Mouse (Mus musculus) CH12.LX (cell line): ENCODE measurements around the gene Trpm3. TPM values are rescaled to one million over a fixed set of nuclear protein-coding genes. Genes with fewer than 3 reads are reported as not detected.

Source experiments
- DNase-seq: peaks from one replicate; pipeline ENCODE4 v3.0.0-alpha.2; 2013; ENCODE audit errors: extremely low read depth
- H3K27ac ChIP-seq: 2 replicates; pipeline ENCODE4 v1.5.1; 2012; ENCODE audit warnings: low read depth, mild to moderate bottlenecking, control low read depth, moderate library complexity; ENCODE audit not compliant: insufficient read depth
- H3K27me3 ChIP-seq: replicated peaks from 2 replicates; pipeline ENCODE3; 2012; ENCODE audit warnings: inconsistent platforms
- H3K36me3 ChIP-seq, 2 experiments: replicated peaks in 1 of 2; 2 replicates each; pipeline versions ENCODE3 to v1.6.1; 2012; ENCODE audit warnings: inconsistent platforms in 1 of 2, low read length in 1 of 2, mild to moderate bottlenecking in 1 of 2, mixed read lengths in 1 of 2, moderate library complexity in 1 of 2; ENCODE audit not compliant: control insufficient read depth in 1 of 2, insufficient read depth in 1 of 2
- H3K4me1 ChIP-seq, 2 experiments: 2 replicates each; pipeline ENCODE4 v1.6.1; 2012; ENCODE audit warnings: inconsistent platforms in 1 of 2, moderate library complexity in 1 of 2; ENCODE audit not compliant: insufficient read depth in 2 of 2, control insufficient read depth in 1 of 2
- H3K4me2 ChIP-seq: 2 replicates; pipeline ENCODE4 v1.6.1; 2012; ENCODE audit warnings: low read depth, mild to moderate bottlenecking, control low read depth; ENCODE audit not compliant: poor library complexity, insufficient read depth, severe bottlenecking
- H3K4me3 ChIP-seq, 3 experiments: fragments of 150-350 bp in 1 of 3; sonication (generic) in 1 of 3; replicated peaks in 1 of 3; 2 replicates each; pipeline versions ENCODE3 to v1.5.1; 2011 to 2012; ENCODE audit warnings: low read depth in 2 of 3, low read length in 2 of 3, mild to moderate bottlenecking in 2 of 3, moderate library complexity in 2 of 3, control low read depth in 1 of 3, improper control_type of control experiment in 1 of 3, inconsistent platforms in 1 of 3, mixed read lengths in 1 of 3; ENCODE audit not compliant: poor library complexity in 1 of 3
- H3K79me2 ChIP-seq: replicated peaks from 2 replicates; pipeline ENCODE4 v1.6.1; 2012; ENCODE audit warnings: mild to moderate bottlenecking, moderate library complexity; ENCODE audit not compliant: control insufficient read depth, poor library complexity, insufficient read depth, severe bottlenecking; ENCODE audit errors: extremely low read depth
- H3K9ac ChIP-seq: 2 replicates; pipeline ENCODE4 v1.6.1; 2012; ENCODE audit warnings: low read depth, mild to moderate bottlenecking, control low read depth, moderate library complexity; ENCODE audit not compliant: insufficient read depth
- H3K9me3 ChIP-seq: replicated peaks from 2 replicates; pipeline ENCODE3; 2012; ENCODE audit warnings: low read length, inconsistent platforms, mixed read lengths
- BHLHE40 ChIP-seq: IDR thresholded peaks from 2 replicates; pipeline ENCODE4 v1.6.1; 2011; ENCODE audit warnings: mild to moderate bottlenecking, low read depth, low read length, improper control_type of control experiment
- CHD1 ChIP-seq: IDR thresholded peaks from 2 replicates; pipeline ENCODE4 v1.6.1; 2012; ENCODE audit warnings: low read depth, low read length, improper control_type of control experiment, inconsistent platforms
- CTCF ChIP-seq, 2 experiments: IDR thresholded peaks in 1 of 2; conservative IDR thresholded peaks in 1 of 2; 2 replicates each; pipeline ENCODE4 v1.5.1; 2011 to 2012; ENCODE audit warnings: low read depth in 2 of 2, low read length in 2 of 2, improper control_type of control experiment in 1 of 2, inconsistent platforms in 1 of 2, mild to moderate bottlenecking in 1 of 2, moderate library complexity in 1 of 2
- E2F4 ChIP-seq: IDR thresholded peaks from 2 replicates; pipeline ENCODE4 v1.6.1; 2011; ENCODE audit warnings: low read depth, low read length, improper control_type of control experiment; ENCODE audit not compliant: insufficient replicate concordance
- ELF1 ChIP-seq: IDR thresholded peaks from 2 replicates; pipeline ENCODE4 v1.6.1; 2014; ENCODE audit warnings: low read depth, mild to moderate bottlenecking, inconsistent platforms, low read length, improper control_type of control experiment
- GABPA ChIP-seq: IDR thresholded peaks from 2 replicates; pipeline ENCODE4 v1.6.1; 2012; ENCODE audit warnings: low read depth, low read length, improper control_type of control experiment, inconsistent platforms; ENCODE audit not compliant: insufficient replicate concordance
- HCFC1 ChIP-seq: IDR thresholded peaks from 2 replicates; pipeline ENCODE4 v1.6.1; 2012; ENCODE audit warnings: low read depth, mild to moderate bottlenecking, inconsistent platforms, low read length, improper control_type of control experiment
- IRF4 ChIP-seq: IDR thresholded peaks from 2 replicates; pipeline ENCODE4 v1.6.1; 2014; ENCODE audit warnings: low read depth, mild to moderate bottlenecking, inconsistent platforms, low read length, improper control_type of control experiment
- JUN ChIP-seq: IDR thresholded peaks from 2 replicates; pipeline ENCODE4 v1.6.1; 2011; ENCODE audit warnings: low read depth, mild to moderate bottlenecking, low read length, improper control_type of control experiment, moderate library complexity; ENCODE audit not compliant: insufficient read depth
- JUND ChIP-seq: conservative IDR thresholded peaks from 2 replicates; pipeline ENCODE4 v1.6.1; 2011; ENCODE audit warnings: low read depth, low read length, improper control_type of control experiment
- KAT2A ChIP-seq: IDR thresholded peaks from 2 replicates; pipeline ENCODE4 v1.6.1; 2012; ENCODE audit warnings: low read length, improper control_type of control experiment, inconsistent platforms; ENCODE audit not compliant: insufficient replicate concordance
- MAFK ChIP-seq: IDR thresholded peaks from 2 replicates; pipeline ENCODE4 v1.6.1; 2011; ENCODE audit warnings: low read length, improper control_type of control experiment; ENCODE audit not compliant: insufficient replicate concordance
- MAX ChIP-seq: IDR thresholded peaks from 2 replicates; pipeline ENCODE4 v1.6.1; 2011; ENCODE audit warnings: low read length, improper control_type of control experiment
- MEF2A ChIP-seq: IDR thresholded peaks from 2 replicates; pipeline ENCODE4 v1.6.1; 2014; ENCODE audit warnings: low read depth, mild to moderate bottlenecking, inconsistent platforms, low read length, improper control_type of control experiment, borderline replicate concordance
- POLR2A ChIP-seq: IDR thresholded peaks from 2 replicates; pipeline ENCODE4 v1.6.1; 2011; ENCODE audit warnings: low read depth, mild to moderate bottlenecking, improper control_type of control experiment, low read length
- RAD21 ChIP-seq: IDR thresholded peaks from 2 replicates; pipeline ENCODE4 v1.6.1; 2011; ENCODE audit warnings: low read depth, mild to moderate bottlenecking, low read length, improper control_type of control experiment, moderate library complexity
- RCOR1 ChIP-seq: conservative IDR thresholded peaks from 2 replicates; pipeline ENCODE4 v1.6.1; 2012; ENCODE audit warnings: low read depth, mild to moderate bottlenecking, inconsistent platforms, low read length, improper control_type of control experiment
- SMC3 ChIP-seq: IDR thresholded peaks from 2 replicates; pipeline ENCODE4 v1.6.1; 2011; ENCODE audit warnings: low read depth, low read length, improper control_type of control experiment
- TBP ChIP-seq: conservative IDR thresholded peaks from 2 replicates; pipeline ENCODE4 v1.6.1; 2011; ENCODE audit warnings: low read depth, low read length, improper control_type of control experiment
- dilution Hi-C: fragments of 300-500 bp; cut with MboI; formaldehyde crosslinking; loops from 2 replicates; pipeline ENCODE4 v1.14.3; 2020; ENCODE audit warnings: low sequenced_read_pairs; ENCODE audit not compliant: extremely low pct_unique_long_range_greater_than_20kb, extremely low pct_ligation_motif_present
- in situ Hi-C: fragments of 300-500 bp; cut with MboI; formaldehyde crosslinking; loops from 3 replicates; pipeline ENCODE4 v1.14.3; 2019; ENCODE audit warnings: low sequenced_read_pairs, low pct_ligation_motif_present, low pct_unique_long_range_greater_than_20kb, mixed read lengths
- polyA plus RNA-seq: library from polyadenylated mRNA; unstranded; fragments of >175 nt; gene quantifications from 2 replicates; pipeline ENCODE4 v1.2.1, GENCODE M21; 2012; ENCODE audit warnings: low read depth; ENCODE audit not compliant: insufficient read length
- total RNA-seq, 2 experiments: library from RNA; depleted of rRNA; stranded (reverse); fragments of 300-350 nt in 1 of 2; fragments of >200 nt in 1 of 2; gene quantifications; 2 replicates each; pipeline ENCODE4 v1.2.3; 2012 to 2014

Gene Trpm3
- total and polyA plus RNA-seq, 3 experiments, result 0.01 TPM; not detected in 2

- dilution Hi-C loops (no loop called here), in situ Hi-C loops (no loop called here)
- no peaks in the 10 kb centered on the region for H3K79me2 ChIP-seq
- no peaks in the 10 kb centered on the region for H3K27me3 ChIP-seq
- no peak overlapping the region for H3K27ac ChIP-seq
- DNase-seq, result no peak
- no peaks in the 10 kb centered on the region for H3K36me3 ChIP-seq
- no peaks in the 10 kb centered on the region for H3K4me1 ChIP-seq
- no peaks in the 10 kb centered on the region for H3K9me3 ChIP-seq
- H3K9ac ChIP-seq, result no peak overlapping the region
- H3K4me2 ChIP-seq, result no peak overlapping the region
- TF ChIP-seq TBP, result no peak
- TF ChIP-seq MAX, result no peak
- TF ChIP-seq ELF1, result no peak
- TF ChIP-seq IRF4, result no peak
- no peak for TF ChIP-seq RAD21
- TF ChIP-seq JUND, result no peak
- TF ChIP-seq JUN, result no peak
- TF ChIP-seq MEF2A, result no peak
- TF ChIP-seq BHLHE40, result no peak
- TF ChIP-seq SMC3, result no peak
- no peak for TF ChIP-seq E2F4
- TF ChIP-seq RCOR1, result no peak
- no peak for TF ChIP-seq CHD1
- no peak for TF ChIP-seq POLR2A
- no peak for TF ChIP-seq MAFK
- TF ChIP-seq HCFC1, result no peak
- no peak for TF ChIP-seq CTCF (conservative IDR thresholded peaks at IDR 0.05 in 1 of 2, IDR thresholded peaks at IDR 0.05 in 1 of 2; ENCODE audit: low read depth in 2 of 2, low read length in 2 of 2)
- H3K4me3 ChIP-seq, result no peak overlapping the region
Measured at GRCm38 (mm10) chr19:22729846-22730245, 591.0 kb downstream of the Trpm3 start.

GRCm38 (mm10) chr19:22730971-22731370 is 592.1 kb downstream of the Trpm3 start:
- TF ChIP-seq MAX, result no peak
- no peak for TF ChIP-seq KAT2A
- no peak for TF ChIP-seq GABPA
- dilution Hi-C loops, result no loop called here
- Histone ChIP-seq H3K4me2 (no peak overlapping the region), H3K4me3 (no peak overlapping the region), H3K79me2 (no peaks in the 10 kb centered on the region), H3K9ac (no peak overlapping the region), H3K9me3 (no peaks in the 10 kb centered on the region), H3K27ac (no peak overlapping the region), H3K4me1 (no peaks in the 10 kb centered on the region), H3K36me3 (no peaks in the 10 kb centered on the region), H3K27me3 (no peaks in the 10 kb centered on the region)
- in situ Hi-C loops, result no loop called here
- DNase-seq, result no peak
